Mouse (Mus musculus) olfactory bulb, adult 2 months (tissue): ENCODE measurements around the gene Gab2.

ENCODE experiments used
- CTCF ChIP-seq: fragments of 200-500 bp; IDR thresholded peaks from 2 replicates; pipeline ENCODE4 v1.5.1; 2012; ENCODE audit warnings: low read depth, mild to moderate bottlenecking, low read length, moderate library complexity; ENCODE audit not compliant: insufficient read depth
- POLR2A ChIP-seq: fragments of 200-500 bp; IDR thresholded peaks from 2 replicates; pipeline ENCODE4 v1.6.1; 2012; ENCODE audit warnings: mild to moderate bottlenecking, low read depth, low read length, moderate library complexity; ENCODE audit not compliant: insufficient read depth

GRCm38 (mm10) chr7:97094241-97094640 is 12.9 kb downstream of the Gab2 start:
- TF ChIP-seq CTCF: no peak
- TF ChIP-seq POLR2A: no peak
